Mouse (Mus musculus) embryonic fibroblast, embryonic 13.5 days (primary cell): Measurements from ENCODE around the gene Anapc11.

Experiments
- CTCF ChIP-seq: IDR thresholded peaks from 2 replicates; pipeline ENCODE4 v1.5.1; 2011; ENCODE audit warnings: mild to moderate bottlenecking, control low read depth, low read length, moderate library complexity, borderline replicate concordance; ENCODE audit not compliant: insufficient read depth
- POLR2A ChIP-seq: IDR thresholded peaks from 2 replicates; pipeline ENCODE4 v1.6.1; 2011; ENCODE audit warnings: low read depth, mild to moderate bottlenecking, control low read depth, low read length, moderate library complexity

DNA sequence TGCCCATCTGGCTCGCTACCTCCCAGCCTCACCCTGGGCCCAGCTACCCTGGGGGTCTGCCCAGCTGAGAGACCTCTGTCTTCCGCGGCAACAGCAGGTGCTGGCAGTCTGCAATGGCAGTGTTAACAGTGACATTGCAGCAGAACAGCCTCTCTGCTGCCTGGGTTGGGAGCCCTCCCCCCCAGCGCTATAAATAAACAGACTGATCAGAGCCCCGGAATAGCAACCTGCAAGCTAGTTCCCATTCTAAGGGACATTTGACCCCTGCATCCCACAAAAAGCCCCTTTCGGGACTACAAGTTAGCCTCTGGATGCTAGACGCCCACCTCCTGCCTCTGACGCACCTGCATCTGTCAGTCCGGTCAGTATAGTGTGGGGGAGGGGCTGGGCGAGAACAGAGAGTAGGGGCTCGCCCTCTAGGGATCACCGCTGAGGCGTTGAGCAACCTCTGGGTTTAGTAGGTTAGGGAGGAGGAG lies 49.8 kb downstream of the Anapc11 start, which contains the start of gene Myadml2:
- no peak for TF ChIP-seq POLR2A
- no peak for TF ChIP-seq CTCF
